Mouse (Mus musculus) retina, adult 2 months (tissue): Measurements from ENCODE around the gene Mycbp.

ENCODE experiments used
- DNase-seq: peaks from one replicate; pipeline ENCODE4 v3.0.0-alpha.2; 2012; ENCODE audit warnings: low read depth, low spot score

The Mycbp gene

GRCm38 (mm10) chr4:123904333-123905125, at the start of gene Mycbp:
Mycbp (plus strand) TSS chr4:123904832.
- DNase-seq: peak; percentile 92

DNA sequence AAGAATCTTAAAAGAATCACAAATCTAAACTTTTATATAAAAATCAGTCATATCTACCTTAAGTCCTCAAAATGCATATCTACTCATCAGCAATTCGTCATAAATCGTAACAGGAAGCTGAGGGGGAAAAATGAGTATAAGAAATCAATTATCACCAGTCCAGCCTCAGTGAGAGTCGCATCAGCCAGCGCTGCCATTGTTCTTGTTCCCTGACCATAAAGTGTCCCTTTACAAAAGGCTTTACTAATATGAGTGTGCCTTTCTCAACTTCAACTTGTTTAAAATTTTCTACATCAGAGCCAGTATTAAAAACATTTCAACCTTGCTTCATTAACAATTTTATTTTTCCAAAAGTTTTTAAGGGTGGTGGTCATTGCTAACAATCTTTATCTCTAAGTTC, 47.7 kb upstream of the Mycbp start:
- no peak for DNase-seq

- no peak for DNase-seq
Observed at GRCm38 (mm10) chr4:123858090-123858489, 46.5 kb upstream of the Mycbp start.

DNA sequence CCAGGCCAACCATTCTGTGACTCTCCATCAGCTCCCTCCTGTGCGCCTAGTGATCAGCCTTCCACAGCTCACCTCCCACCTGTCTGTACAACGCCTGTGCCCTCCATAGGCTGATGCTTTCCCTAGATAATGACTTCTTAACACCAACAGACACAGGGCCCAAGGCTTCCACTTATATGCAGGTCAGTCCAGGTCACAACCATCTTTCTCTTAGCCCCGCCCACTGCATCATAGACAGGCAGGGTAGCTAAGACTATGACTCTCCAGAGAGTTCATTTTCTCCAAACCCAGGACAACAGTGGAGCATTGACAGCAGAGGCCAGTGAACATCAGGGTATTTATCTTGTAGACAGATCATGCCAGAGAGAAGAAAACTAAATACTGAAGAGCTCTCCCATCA, 45.3 kb upstream of the Mycbp start, which contains the start of gene 4933427I04Rik:
Gene 4933427I04Rik, plus strand, starts transcription at position 301 of the 400 bp plus-strand sequence.
- DNase-seq: no peak

GRCm38 (mm10) chr4:123859803-123860202, 44.8 kb upstream of the Mycbp start:
- DNase-seq: no peak

GRCm38 (mm10) chr4:123860621-123861020, 44.0 kb upstream of the Mycbp start:
- DNase-seq: no peak

GRCm38 (mm10) chr4:123893726-123894125, 10.9 kb upstream of the Mycbp start:
- no peak for DNase-seq

DNA sequence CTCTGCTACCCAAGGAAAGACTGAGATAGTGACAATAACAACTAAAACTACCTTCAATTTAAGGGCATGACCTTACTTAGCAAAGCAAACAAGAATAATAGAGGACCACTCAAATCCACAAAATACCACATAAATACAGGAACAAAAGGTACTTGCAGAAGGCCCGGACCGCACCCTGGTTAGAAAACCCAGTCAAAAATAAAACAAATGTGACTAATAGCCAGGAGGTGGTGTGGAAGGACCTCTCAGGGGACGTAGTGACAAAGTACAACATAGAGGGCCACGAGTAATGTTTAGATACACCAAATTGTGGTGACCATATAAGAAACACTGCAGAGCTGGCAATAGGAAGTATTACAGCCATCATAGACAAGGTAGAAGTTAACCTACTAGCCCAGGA, 10.3 kb upstream of the Mycbp start:
- DNase-seq: no peak

GRCm38 (mm10) chr4:123898696-123899095, 5.9 kb upstream of the Mycbp start:
- DNase-seq: peak; percentile 29

GRCm38 (mm10) chr4:123903432-123903831, 1.2 kb upstream of the Mycbp start:
- no peak for DNase-seq

DNA sequence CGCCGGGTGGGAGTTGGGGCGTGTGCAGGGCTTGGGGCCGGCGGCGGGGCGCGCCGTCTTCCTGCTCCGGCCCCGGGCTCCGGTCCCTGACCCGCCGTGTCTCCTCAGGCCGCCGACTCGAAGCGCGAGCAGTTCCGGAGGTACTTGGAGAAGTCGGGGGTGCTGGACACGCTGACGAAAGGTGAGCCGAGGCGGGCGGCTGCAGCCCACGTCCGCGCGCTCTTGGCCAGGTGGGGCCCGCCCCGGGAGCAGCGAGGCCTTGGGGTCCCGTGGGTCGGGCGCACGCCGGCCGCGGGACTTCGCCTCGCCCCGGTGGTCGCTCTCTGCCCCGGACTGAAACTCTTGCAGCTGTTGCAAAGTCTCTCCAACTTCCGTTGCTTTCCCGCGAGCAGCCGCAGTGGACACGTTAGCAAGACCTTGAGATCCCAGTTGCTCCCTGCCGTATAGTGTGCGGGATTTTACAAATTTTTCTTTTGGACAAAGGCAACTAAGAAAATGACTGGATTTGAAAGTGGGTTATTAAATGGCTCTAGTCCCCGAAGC, 565 bp downstream of the Mycbp start:
- DNase-seq: no peak

- DNase-seq: no peak
Observed at GRCm38 (mm10) chr4:123911503-123911902, 6.9 kb downstream of the Mycbp start.

DNA sequence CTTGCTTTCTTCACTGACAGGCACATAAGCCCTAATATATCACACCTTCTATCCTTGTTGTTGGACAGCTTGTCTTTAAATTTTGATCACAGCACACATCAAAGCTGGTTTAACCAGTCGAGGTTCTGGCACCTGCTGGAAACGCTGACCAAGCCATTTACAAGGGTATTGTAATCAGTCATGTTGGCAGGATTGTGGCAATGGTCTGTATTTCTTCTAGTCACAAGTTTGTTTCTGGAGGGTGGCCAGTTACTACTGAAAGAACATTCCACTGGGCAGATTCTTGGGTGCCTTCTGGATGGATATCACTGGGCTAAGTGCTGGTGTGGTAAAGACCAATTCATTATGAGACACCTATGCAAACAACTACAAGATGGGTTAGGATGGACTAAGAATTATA, 7.8 kb downstream of the Mycbp start:
- no peak for DNase-seq

DNA sequence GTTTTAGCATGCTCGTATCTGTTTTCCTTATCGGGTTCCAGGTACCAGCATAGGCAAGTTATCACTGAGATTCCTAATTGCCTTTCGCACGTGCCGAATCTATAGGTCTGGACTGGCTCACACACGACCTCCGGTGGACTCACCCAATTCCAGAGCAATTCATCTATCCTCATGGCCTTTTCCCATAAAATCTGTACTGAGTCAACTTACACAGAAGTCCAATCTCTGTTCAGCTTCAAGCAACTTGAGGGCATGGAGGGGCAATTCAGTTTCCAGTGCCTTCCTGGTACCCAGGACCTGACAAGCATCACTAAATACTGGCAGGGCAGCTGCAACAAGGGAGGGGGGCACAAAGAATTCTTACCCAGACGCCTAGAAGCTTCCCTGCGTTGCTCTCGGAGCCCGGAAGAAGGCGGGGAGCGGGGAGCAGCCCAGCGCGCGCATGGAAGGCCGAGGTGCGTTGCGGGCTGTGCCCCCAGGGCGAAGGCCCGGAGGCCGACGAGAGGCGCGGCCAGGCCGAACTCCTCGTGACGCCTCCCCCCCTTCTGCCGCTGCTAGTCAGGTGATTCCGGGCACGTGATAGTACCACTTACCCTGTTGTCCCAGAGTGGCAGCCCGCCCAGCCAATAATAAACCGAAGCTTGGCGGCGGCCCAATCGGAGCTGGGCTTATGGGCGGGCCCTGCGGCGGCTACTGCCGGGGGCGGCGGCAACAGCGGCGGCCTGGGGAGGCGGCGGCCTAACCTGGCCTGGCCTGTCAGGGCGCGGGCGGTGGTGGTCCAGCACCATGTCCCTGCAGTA, 12.3 kb downstream of the Mycbp start, which contains the start of gene Rragc:
Gene Rragc, plus strand, starts transcription at position 699 of the 800 bp plus-strand sequence.
- peak; percentile 97 for DNase-seq

GRCm38 (mm10) chr4:123917548-123918140, 13.0 kb downstream of the Mycbp start, which contains the start of gene 4930535I16Rik:
4930535I16Rik (minus strand) TSS chr4:123918022.
- no peak for DNase-seq

GRCm38 (mm10) chr4:123918851-123919250, 14.2 kb downstream of the Mycbp start:
- DNase-seq: no peak

GRCm38 (mm10) chr4:123921055-123921565, 16.5 kb downstream of the Mycbp start:
- no peak for DNase-seq

DNA sequence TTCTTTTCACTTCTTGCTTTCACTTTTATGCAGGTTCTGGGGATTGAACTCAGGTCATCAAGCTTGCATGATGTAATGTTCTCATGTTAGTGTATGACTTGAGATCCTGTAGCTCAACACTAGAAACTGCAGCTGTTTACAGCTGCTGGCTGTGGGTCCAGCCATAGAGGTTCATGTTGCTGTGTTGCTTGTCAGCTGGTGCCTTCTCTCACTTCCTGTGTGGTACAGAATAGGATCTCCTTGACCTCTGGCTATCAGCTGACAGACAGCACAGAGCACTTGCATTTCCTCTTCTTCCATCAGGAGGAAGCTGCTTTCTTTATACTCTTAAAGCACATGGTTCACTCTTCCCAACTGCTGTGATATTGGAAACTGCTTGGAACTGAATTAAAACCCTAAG, 23.3 kb downstream of the Mycbp start:
- DNase-seq: no peak

DNA sequence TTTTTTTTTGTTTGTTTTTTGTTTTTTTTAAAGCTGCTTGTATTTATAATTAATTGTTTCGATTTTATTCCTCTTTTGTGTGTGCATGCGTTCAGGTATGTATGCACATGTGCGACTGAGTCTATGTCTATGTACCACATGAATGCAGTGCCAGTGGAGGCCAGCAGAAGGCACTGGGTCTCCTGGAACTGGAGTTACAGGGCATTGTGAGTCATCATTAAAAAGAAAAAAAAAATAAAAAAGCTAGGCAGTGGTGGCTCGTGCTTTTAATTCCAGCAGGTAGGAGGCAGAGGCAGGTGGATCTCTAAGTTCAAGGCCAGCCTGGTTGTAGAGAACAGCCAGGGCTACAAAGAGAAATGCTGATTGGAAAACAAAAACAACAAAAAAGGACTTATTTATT, 25.4 kb downstream of the Mycbp start:
- DNase-seq: no peak

- no peak for DNase-seq
Observed at GRCm38 (mm10) chr4:123934306-123934705, 29.7 kb downstream of the Mycbp start.

GRCm38 (mm10) chr4:123936059-123936458, 31.4 kb downstream of the Mycbp start:
- DNase-seq: no peak

GRCm38 (mm10) chr4:123939838-123940237, 35.2 kb downstream of the Mycbp start:
- DNase-seq: peak; percentile 50
